Mouse (Mus musculus): ENCODE results near the gene Kndc1.

Kndc1 gene

DNA sequence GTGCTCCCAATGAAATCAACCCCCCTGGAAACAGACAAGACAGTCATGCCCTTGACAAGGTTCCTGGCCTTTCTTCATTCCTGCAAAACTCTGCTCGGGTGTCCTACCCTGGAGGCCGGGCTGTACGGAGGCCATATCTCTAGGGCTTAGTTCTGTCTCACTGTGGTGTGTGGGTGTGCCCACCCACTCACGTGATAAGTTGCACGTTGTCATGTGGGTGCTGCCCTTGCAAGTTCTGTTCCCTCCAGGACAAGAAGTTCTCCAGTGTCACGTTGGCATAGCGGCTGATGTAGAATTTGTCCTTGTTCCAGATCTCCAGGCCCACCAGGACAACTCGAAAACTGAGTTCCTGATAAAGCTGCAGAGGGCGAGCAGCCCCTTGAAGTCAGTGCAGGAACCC is 93.8 kb downstream of the Kndc1 start:
- DNase-seq (ENCODE audit: low spot score), result no peak

DNA sequence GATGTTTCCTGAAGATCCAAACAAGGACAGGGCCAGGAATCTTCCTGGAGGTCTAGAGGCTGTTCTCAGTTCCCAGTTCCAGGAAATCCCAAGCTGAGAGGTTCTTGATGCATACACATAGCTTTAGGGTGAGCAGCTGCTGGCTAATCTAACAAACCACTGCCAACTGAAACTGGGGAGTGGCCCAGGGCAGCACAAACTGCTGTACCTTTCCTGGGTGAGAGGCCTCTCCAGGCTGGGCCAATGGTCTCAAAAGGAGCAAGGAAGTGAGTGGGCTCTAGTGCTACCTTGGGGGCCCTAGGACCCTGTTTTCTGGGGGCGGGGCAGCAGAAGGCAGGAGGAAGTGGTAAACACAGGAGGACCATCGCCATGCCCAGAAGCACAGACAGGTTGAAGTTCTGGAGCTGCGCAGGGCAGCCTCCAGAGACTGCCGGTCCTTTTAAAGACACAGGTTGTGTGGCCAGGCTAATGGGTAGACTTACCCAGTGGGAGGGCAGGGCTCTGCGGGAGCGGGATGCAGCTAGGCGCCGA is 96.4 kb downstream of the Kndc1 start:
- no peak for DNase-seq (ENCODE audit: low spot score)

Measured in embryo, embryonic 10.5 days (tissue).